19 mouse cellular contexts compared by ENCODE assay signal in genomic region chr2:133591562-133592255, GRCm38 (mm10). TPM values are rescaled to one million over a fixed set of nuclear protein-coding genes. Genes with fewer than 3 reads are reported as not detected.
DNase-seq lines count a peak whose midpoint lies in the region; ATAC-seq and TF ChIP-seq lines count a peak whose summit lies in the region.
"Had no signal": no experiment of that assay in that cellular context is flagged by ENCODE, and none has a peak within 500 bp of the region (broad histone marks: within the 10 kb centered on the region; RNA-seq: fewer than 3 reads in every experiment).

No protein-coding gene starts in this region.

- no peak overlapping the region for H3K4me3 ChIP-seq in lung, postnatal 0 days (ENCODE audit: low read depth, low read length)
- H3K4me3 ChIP-seq in cerebellum, adult 2 months (replicated peaks; ENCODE audit: insufficient read depth, low read depth, low read length) = no peak overlapping the region
- H3K4me3 ChIP-seq: embryonic facial prominence, embryonic 13.5 days; forebrain, embryonic 10.5 days; liver, embryonic 15.5 days; midbrain, embryonic 12.5 days; myocyte had no signal

- intact Hi-C loops in heart, postnatal 14 days (cut with DNase I) = no loop called here

- H3K9me3 ChIP-seq in lung, postnatal 0 days (ENCODE audit: low read length) = no peaks in the 10 kb centered on the region
- H3K9me3 ChIP-seq: embryonic facial prominence, embryonic 13.5 days; forebrain, embryonic 10.5 days; liver, embryonic 15.5 days; midbrain, embryonic 12.5 days had no signal

- 32% methylated on average over 12 of the region's 12 CpGs for WGBS in lung, postnatal 0 days
- WGBS in cerebellum, adult 2 months = 27% methylated on average over 12 of the region's 12 CpGs

- TF ChIP-seq POLR2A in cerebellum, adult 2 months (IDR thresholded peaks at IDR 0.05; ENCODE audit: borderline replicate concordance, insufficient read depth, low read length) = no peak

- no peak for ATAC-seq in lung, postnatal 0 days
- ATAC-seq: hindbrain, postnatal 0 days had no signal

- no peak for TF ChIP-seq CTCF in lung, postnatal 0 days (IDR thresholded peaks at IDR 0.05)
- TF ChIP-seq CTCF in cerebellum, adult 2 months (IDR thresholded peaks at IDR 0.05; ENCODE audit: borderline replicate concordance, insufficient read depth, low read depth, low read length) = no peak

- H3K9ac ChIP-seq in lung, postnatal 0 days (replicated peaks; ENCODE audit: low read depth) = no peak overlapping the region
- H3K9ac ChIP-seq: embryonic facial prominence, embryonic 13.5 days; liver, embryonic 15.5 days; midbrain, embryonic 12.5 days had no signal

- no peak for TF ChIP-seq EP300 in lung, postnatal 0 days (IDR thresholded peaks at IDR 0.05)

- peak; percentile 87 for DNase-seq in heart, adult 11 months
- DNase-seq in heart, adult 8-10 months (ENCODE audit: low spot score) = no peak
- peak; percentile 10 for DNase-seq in lung, postnatal 0 days (ENCODE audit: low spot score)
- no peak for DNase-seq in lung, adult 18-20 months
- peak; percentile 41 to 58 for DNase-seq in cerebellum, adult 2 months
- peak; percentile 10 to 30 for DNase-seq in heart, postnatal 14 days
- DNase-seq in retina, embryonic 14.5 days (ENCODE audit: low spot score) = no peak
- no peak for DNase-seq in retina, postnatal 1 day
- DNase-seq: gastrocnemius, postnatal 14 days; kidney, adult 2 months; kidney, postnatal 36 days; lung, postnatal 36 days; thymus, postnatal 25 days had no signal

- no peak overlapping the region for H3K27ac ChIP-seq in lung, postnatal 0 days (ENCODE audit: low read length)
- no peak overlapping the region for H3K27ac ChIP-seq in cerebellum, adult 2 months (ENCODE audit: insufficient read depth, low read length)
- H3K27ac ChIP-seq: embryonic facial prominence, embryonic 13.5 days; forebrain, embryonic 10.5 days; hindbrain, postnatal 0 days; liver, embryonic 15.5 days; midbrain, embryonic 12.5 days had no signal

- H3K4me1 ChIP-seq in lung, postnatal 0 days (ENCODE audit: insufficient read depth, low read depth, low read length) = no peaks in the 10 kb centered on the region
- no peaks in the 10 kb centered on the region for H3K4me1 ChIP-seq in cerebellum, adult 2 months (ENCODE audit: control insufficient read depth, insufficient read depth, low read length)
- H3K4me1 ChIP-seq: liver, embryonic 15.5 days had no signal

- H3K27me3 ChIP-seq in lung, postnatal 0 days (replicated peaks; ENCODE audit: insufficient read depth, low read length) = no peaks in the 10 kb centered on the region
- H3K27me3 ChIP-seq in cerebellum, adult 2 months (ENCODE audit: control insufficient read depth, insufficient read depth, low read length) = no peaks in the 10 kb centered on the region
- H3K27me3 ChIP-seq: embryonic facial prominence, embryonic 13.5 days; midbrain, embryonic 12.5 days had no signal

- H3K4me2 ChIP-seq in lung, postnatal 0 days (replicated peaks; ENCODE audit: low read depth, low read length) = no peak overlapping the region
- H3K4me2 ChIP-seq: embryonic facial prominence, embryonic 13.5 days; liver, embryonic 15.5 days; midbrain, embryonic 12.5 days had no signal

- H3K36me3 ChIP-seq in lung, postnatal 0 days (ENCODE audit: insufficient read depth, low read length) = no peaks in the 10 kb centered on the region
- H3K36me3 ChIP-seq: embryonic facial prominence, embryonic 13.5 days; forebrain, embryonic 10.5 days; liver, embryonic 15.5 days; midbrain, embryonic 12.5 days had no signal

RNA-seq across cellular contexts. Expression of gene Bmp2, which starts 39.8 kb away (rescaled TPM):
- total RNA-seq in heart, adult 8-10 months (2022) = 1 to 10 TPM; 1.0 to 1.3 (median 1.2) TPM
- polyA plus RNA-seq in lung, postnatal 0 days (2015; fragmentation: Nextera tagmentation; extraction: Ambion mirVana) = 9.1 and 9.3 TPM in 2 replicates
- polyA plus RNA-seq in cerebellum, adult 2 months (2012; rRNA removed) = 1.3 and 1.9 TPM in 2 replicates
- 1 to 10 TPM; 2.6 to 3.2 TPM for total RNA-seq in heart, postnatal 14 days (2021)

Comparison
In these comparisons a context has a peak if more than half of its experiments do, and no peak if none do; other contexts are left out.
1. DNase-seq: peak in heart, adult 11 months (single experiment), lung, postnatal 0 days (single experiment), cerebellum, adult 2 months (2 of 2) and heart, postnatal 14 days (2 of 2); none in heart, adult 8-10 months (single experiment), lung, adult 18-20 months (0 of 2), retina, embryonic 14.5 days (single experiment) and retina, postnatal 1 day (single experiment).